Mouse (Mus musculus) midbrain, embryonic 12.5 days (tissue): ENCODE data around the gene 1600002K03Rik. TPM values are rescaled to one million over a fixed set of nuclear protein-coding genes. Genes with fewer than 3 reads are reported as not detected.
A peak's percentile ranks its signal among the peaks of the same experiment; 100 is the strongest.

ENCODE experiments used
- ATAC-seq: fragments of 200-750 bp; cut with Nextera tagmentation; 2 replicates; pipeline ENCODE4 v1.8.0; 2017; ENCODE audit warnings: low read depth, moderate TSS enrichment, moderate library complexity; ENCODE audit not compliant: low FRiP score
- H3K27ac ChIP-seq: fragments of 300-500 bp; sonication (generic); replicated peaks from 2 replicates; pipeline ENCODE4 v1.5.1; 2016; ENCODE audit warnings: mild to moderate bottlenecking
- H3K27me3 ChIP-seq: fragments of 300-500 bp; sonication (generic); 2 replicates; pipeline ENCODE4 v1.6.1; 2016; ENCODE audit warnings: mild to moderate bottlenecking
- H3K36me3 ChIP-seq: fragments of 300-500 bp; sonication (generic); 2 replicates; pipeline ENCODE4 v1.6.1; 2016
- H3K4me1 ChIP-seq: fragments of 300-500 bp; sonication (generic); 2 replicates; pipeline ENCODE4 v1.6.1; 2016
- H3K4me2 ChIP-seq: fragments of 300-500 bp; sonication (generic); replicated peaks from 2 replicates; pipeline ENCODE4 v1.6.1; 2016; ENCODE audit warnings: mild to moderate bottlenecking, moderate library complexity
- H3K4me3 ChIP-seq: fragments of 300-500 bp; sonication (generic); 2 replicates; pipeline ENCODE4 v1.5.1; 2016; ENCODE audit warnings: mild to moderate bottlenecking
- H3K9ac ChIP-seq: fragments of 300-500 bp; sonication (generic); replicated peaks from 2 replicates; pipeline ENCODE4 v1.6.1; 2016; ENCODE audit warnings: mild to moderate bottlenecking, moderate library complexity
- H3K9me3 ChIP-seq: fragments of 300-500 bp; sonication (generic); 2 replicates; pipeline ENCODE4 v1.6.1; 2016; ENCODE audit warnings: mild to moderate bottlenecking
- WGBS: fragments of 180-500 bp; shearing (Covaris S2); methylation state at CpG from one replicate; pipeline ENCODE4 v1.1.7; 2016; 5-methylcytosine and 5-hydroxymethylcytosine counted together
- polyA plus RNA-seq: library from polyadenylated mRNA; unstranded; fragments of >200 nt; fragmentation: Nextera tagmentation; extraction: Ambion mirVana; gene quantifications from 2 replicates; pipeline ENCODE4 v1.2.1, GENCODE M21; 2016

1600002K03Rik gene
- polyA plus RNA-seq, 1 experiment from 2014 or later, result 12.9 TPM

DNA sequence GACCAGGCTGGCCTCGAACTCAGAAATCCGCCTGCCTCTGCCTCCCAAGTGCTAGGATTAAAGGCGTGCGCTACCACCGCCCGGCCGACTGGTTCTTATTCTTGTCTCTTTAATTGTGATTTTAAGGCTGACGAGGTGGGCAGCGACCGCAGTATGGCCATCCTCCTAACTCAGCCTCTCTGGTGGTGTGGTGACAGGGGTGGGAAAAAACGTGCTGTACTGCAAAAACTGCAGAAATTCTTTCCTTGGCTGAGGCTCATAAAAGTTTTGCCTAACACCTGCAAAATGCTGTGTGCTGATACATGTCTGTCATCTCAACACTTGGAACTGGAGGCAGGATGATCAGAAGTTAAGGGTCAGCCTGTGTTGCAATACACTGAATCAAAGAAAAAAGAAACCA, 614 bp downstream of the 1600002K03Rik start:
- Histone ChIP-seq H3K4me3 (peak overlapping the region; percentile 52), H3K36me3 (peaks cover 36% of the 10 kb centered on the region), H3K27ac (peak overlapping the region; percentile 66), H3K27me3 (0 out of 2 replicates have a peak, but pooled peaks cover 3% of the 10 kb centered on the region), H3K4me2 (peak overlapping the region; percentile 65), H3K9me3 (no peaks in the 10 kb centered on the region), H3K9ac (peak overlapping the region; percentile 52; the same call in 1 of the 2 replicates), H3K4me1 (peaks cover 66% of the 10 kb centered on the region)
- ATAC-seq, result no peak
- WGBS, result 17% methylated on average over 11 of the region's 11 CpGs

GRCm38 (mm10) chr10:80173955-80174640, 1.4 kb downstream of the 1600002K03Rik start:
- Histone ChIP-seq H3K27ac (no peak overlapping the region), H3K9me3 (no peaks in the 10 kb centered on the region), H3K4me2 (no peak overlapping the region), H3K27me3 (0 out of 2 replicates have a peak, but pooled peaks cover 3% of the 10 kb centered on the region), H3K9ac (no peak overlapping the region), H3K4me1 (peaks cover 59% of the 10 kb centered on the region), H3K4me3 (no peak overlapping the region), H3K36me3 (peaks cover 36% of the 10 kb centered on the region)
- 86% methylated on average over 10 of the region's 10 CpGs for WGBS
- ATAC-seq, result no peak

DNA sequence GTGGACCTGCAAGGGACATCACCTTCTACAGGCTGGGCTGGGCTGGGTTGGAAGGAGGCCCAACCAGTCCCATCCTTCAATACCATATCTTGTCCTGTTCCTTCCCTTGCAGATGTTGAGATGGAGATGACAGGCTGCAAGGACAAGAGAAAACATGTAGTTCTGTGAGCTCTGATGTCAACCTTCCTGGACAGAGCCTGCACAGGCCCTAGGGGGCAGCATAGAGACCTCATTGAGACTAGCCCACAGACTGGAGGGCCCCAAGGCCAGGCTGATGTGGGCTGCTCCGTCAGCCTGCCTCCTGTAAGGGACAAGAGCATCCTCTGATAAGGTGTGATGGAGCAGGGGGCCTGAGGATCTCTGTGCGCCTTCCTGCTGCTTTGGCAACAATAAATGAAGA, 2.0 kb downstream of the 1600002K03Rik start:
- peaks cover 55% of the 10 kb centered on the region for H3K4me1 ChIP-seq
- no peak overlapping the region for H3K27ac ChIP-seq

DNA sequence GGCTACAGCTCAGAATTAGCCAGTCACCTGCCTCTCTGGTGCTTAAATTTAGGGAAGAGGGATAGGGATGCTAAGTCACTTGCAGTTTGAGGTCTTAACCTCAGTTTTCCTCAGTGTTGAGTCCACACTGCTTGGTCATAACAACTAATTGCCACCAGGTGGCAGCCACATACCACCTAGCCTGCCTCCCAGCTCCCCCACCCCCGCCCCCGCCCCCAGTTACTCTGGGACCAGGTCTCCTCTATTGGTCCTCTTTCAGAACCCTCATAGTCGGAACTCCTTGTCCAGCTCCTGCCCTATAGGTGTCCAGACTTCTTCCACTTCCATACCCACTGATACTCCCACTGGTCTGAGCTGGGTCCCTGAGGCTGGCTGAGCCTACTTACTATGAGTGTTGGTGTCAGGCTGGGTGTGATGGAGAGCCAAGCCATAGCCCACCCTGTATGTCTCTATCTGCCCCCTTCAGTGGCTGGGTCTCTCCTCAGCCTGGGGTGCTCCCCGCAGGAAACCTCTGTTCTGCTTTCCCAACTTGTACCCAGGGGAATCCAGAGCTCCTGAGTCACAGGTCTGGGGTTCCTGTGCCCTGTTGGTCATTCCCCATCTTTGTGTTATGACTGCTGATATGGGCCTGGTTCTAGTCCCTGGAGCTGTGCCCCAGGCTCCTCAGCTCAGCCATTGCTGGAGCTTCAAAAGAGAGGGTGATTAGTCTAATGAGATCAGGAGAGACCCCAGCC, 3.0 kb downstream of the 1600002K03Rik start:
- 0 out of 2 replicates have a peak, but pooled peaks cover 3% of the 10 kb centered on the region for H3K27me3 ChIP-seq
- H3K27ac ChIP-seq, result peak overlapping the region; percentile 91
- 16% methylated on average over 4 of the region's 4 CpGs for WGBS
- no peak overlapping the region for H3K9ac ChIP-seq
- no peak overlapping the region for H3K4me3 ChIP-seq
- ATAC-seq, result no peak
- H3K9me3 ChIP-seq, result no peaks in the 10 kb centered on the region
- H3K4me2 ChIP-seq, result no peak overlapping the region; the same call in 1 of the 2 replicates
- H3K4me1 ChIP-seq, result peaks cover 54% of the 10 kb centered on the region
- H3K36me3 ChIP-seq, result peaks cover 25% of the 10 kb centered on the region

More for the DNA sequence above, 2.0 kb downstream of the 1600002K03Rik start:
- Histone ChIP-seq H3K36me3 (peaks cover 35% of the 10 kb centered on the region), H3K4me2 (no peak overlapping the region), H3K9ac (no peak overlapping the region), H3K9me3 (no peaks in the 10 kb centered on the region), H3K4me3 (no peak overlapping the region), H3K27me3 (0 out of 2 replicates have a peak, but pooled peaks cover 3% of the 10 kb centered on the region)
- 51% methylated on average over 2 of the region's 2 CpGs for WGBS
- no peak for ATAC-seq

GRCm38 (mm10) chr10:80176270-80176834, 3.6 kb downstream of the 1600002K03Rik start:
- Histone ChIP-seq H3K27ac (peak overlapping the region; percentile 91), H3K4me3 (no peak overlapping the region), H3K27me3 (0 out of 2 replicates have a peak, but pooled peaks cover 3% of the 10 kb centered on the region), H3K9ac (0 out of 2 replicates have a peak overlapping the region, but pooled peaks have one; percentile 17), H3K4me1 (peaks cover 57% of the 10 kb centered on the region), H3K36me3 (peaks cover 19% of the 10 kb centered on the region), H3K9me3 (no peaks in the 10 kb centered on the region), H3K4me2 (no peak overlapping the region)
- 72% methylated on average over 5 of the region's 5 CpGs for WGBS
- no peak for ATAC-seq

GRCm38 (mm10) chr10:80177441-80178279, 4.9 kb downstream of the 1600002K03Rik start:
- 41% methylated on average over 7 of the region's 7 CpGs for WGBS
- no peak for ATAC-seq
- Histone ChIP-seq H3K27ac (peak overlapping the region; percentile 91), H3K9me3 (no peaks in the 10 kb centered on the region), H3K36me3 (peaks cover 12% of the 10 kb centered on the region), H3K4me2 (0 out of 2 replicates have a peak overlapping the region, but pooled peaks have one; percentile 4), H3K4me1 (peaks cover 56% of the 10 kb centered on the region), H3K4me3 (no peak overlapping the region), H3K27me3 (0 out of 2 replicates have a peak, but pooled peaks cover 3% of the 10 kb centered on the region), H3K9ac (no peak overlapping the region; the same call in 1 of the 2 replicates)

GRCm38 (mm10) chr10:80179068-80180051, 6.6 kb downstream of the 1600002K03Rik start, which contains the start of gene Efna2:
TSS of gene Efna2 (plus strand) at chr10:80179482.
- peak within 1 kb of the TSS; percentile 99 for H3K9ac ChIP-seq
- no peaks in the 10 kb centered on the region for H3K9me3 ChIP-seq
- H3K27ac ChIP-seq, result peak within 1 kb of the TSS; percentile 91
- H3K4me2 ChIP-seq, result peak within 1 kb of the TSS; percentile 70
- peak within 1 kb of the TSS; percentile 96 for H3K4me3 ChIP-seq
- 2% methylated on average over 67 of the region's 106 CpGs for WGBS
- peak; percentile 87 for ATAC-seq
- H3K4me1 ChIP-seq, result peaks cover 51% of the 10 kb centered on the region
- peaks cover 3% of the 10 kb centered on the region; the same call in 1 of the 2 replicates for H3K27me3 ChIP-seq
- H3K36me3 ChIP-seq, result peaks cover 27% of the 10 kb centered on the region

- H3K9ac ChIP-seq, result peak overlapping the region; percentile 99
- 32% methylated on average over 6 of the region's 6 CpGs for WGBS
- peaks cover 23% of the 10 kb centered on the region for H3K36me3 ChIP-seq
- peaks cover 53% of the 10 kb centered on the region for H3K4me1 ChIP-seq
- H3K4me3 ChIP-seq, result peak overlapping the region; percentile 96
- ATAC-seq, result no peak
- H3K27me3 ChIP-seq, result peaks cover 3% of the 10 kb centered on the region; the same call in 1 of the 2 replicates
- peak overlapping the region; percentile 91 for H3K27ac ChIP-seq
- no peaks in the 10 kb centered on the region for H3K9me3 ChIP-seq
- peak overlapping the region; percentile 70 for H3K4me2 ChIP-seq
Measured at GRCm38 (mm10) chr10:80180288-80180687, 7.5 kb downstream of the 1600002K03Rik start.

DNA sequence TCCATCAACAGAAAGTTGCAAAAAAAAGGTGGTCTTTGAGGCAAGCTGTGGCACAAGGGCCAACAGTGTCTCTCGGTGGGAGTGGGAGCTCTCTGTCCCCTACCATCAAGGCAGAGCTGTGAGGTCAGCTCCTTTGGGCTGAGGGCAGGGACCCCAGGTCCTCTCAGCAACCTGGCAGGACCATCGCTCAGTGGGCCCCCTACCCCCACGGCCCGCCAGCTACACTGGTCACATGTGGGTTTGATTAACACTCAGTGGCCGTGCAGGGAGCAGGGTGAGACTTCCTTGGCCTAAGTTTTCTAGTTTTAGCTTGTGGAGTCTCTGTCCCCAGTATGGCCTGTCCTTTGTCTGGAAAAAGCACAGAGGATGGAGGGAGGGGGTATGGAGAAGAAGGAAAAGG, 8.1 kb downstream of the 1600002K03Rik start:
- H3K27ac ChIP-seq, result peak overlapping the region; percentile 91
- H3K4me1 ChIP-seq, result peaks cover 52% of the 10 kb centered on the region
- H3K36me3 ChIP-seq, result peaks cover 23% of the 10 kb centered on the region
- H3K9ac ChIP-seq, result peak overlapping the region; percentile 99
- ATAC-seq, result no peak
- peak overlapping the region; percentile 70 for H3K4me2 ChIP-seq
- WGBS, result 24% methylated on average over 5 of the region's 5 CpGs
- H3K27me3 ChIP-seq, result peaks cover 7% of the 10 kb centered on the region; the same call in 1 of the 2 replicates
- no peaks in the 10 kb centered on the region for H3K9me3 ChIP-seq
- H3K4me3 ChIP-seq, result peak overlapping the region; percentile 96

DNA sequence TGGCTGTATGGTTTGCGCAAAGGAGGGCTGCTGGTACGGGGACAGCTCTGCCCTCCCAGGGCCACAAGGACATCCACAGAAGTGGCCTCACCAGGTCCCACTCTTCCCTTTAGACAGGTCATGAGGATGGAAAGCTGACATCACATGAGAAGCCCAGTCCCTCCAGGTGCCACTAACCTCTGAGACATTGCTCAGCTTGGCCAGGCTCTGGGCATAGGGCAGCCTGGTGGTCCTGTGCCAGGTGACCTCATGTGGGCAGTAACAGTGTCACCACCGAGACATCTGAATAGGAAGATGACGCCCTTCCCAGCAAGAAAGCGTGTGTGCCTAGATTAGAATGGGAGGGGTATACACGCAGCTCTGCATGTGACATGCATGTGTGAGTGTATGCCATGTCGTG, 9.8 kb downstream of the 1600002K03Rik start:
- WGBS, result 86% methylated on average over 7 of the region's 7 CpGs
- Histone ChIP-seq H3K36me3 (peaks cover 34% of the 10 kb centered on the region), H3K9me3 (no peaks in the 10 kb centered on the region), H3K4me2 (peak overlapping the region; percentile 70), H3K4me3 (peak overlapping the region; percentile 96), H3K27ac (peak overlapping the region; percentile 91; the same call in 1 of the 2 replicates), H3K4me1 (peaks cover 50% of the 10 kb centered on the region), H3K27me3 (peaks cover 19% of the 10 kb centered on the region), H3K9ac (peak overlapping the region; percentile 99)
- no peak for ATAC-seq
